Mouse (Mus musculus): Measurements from ENCODE around the gene Crtc1.

The Crtc1 gene

GRCm38 (mm10) chr8:70422722-70423121 lies 16.7 kb downstream of the Crtc1 start:
- DNase-seq (ENCODE audit: low read depth, low spot score), result no peak

GRCm38 (mm10) chr8:70421349-70422104 lies 17.9 kb downstream of the Crtc1 start:
- DNase-seq (ENCODE audit: low read depth, low spot score), result no peak

- no peak for DNase-seq (ENCODE audit: low read depth, low spot score)
Observed at GRCm38 (mm10) chr8:70419879-70420643, 19.3 kb downstream of the Crtc1 start.

GRCm38 (mm10) chr8:70418954-70419353 lies 20.4 kb downstream of the Crtc1 start:
- no peak for DNase-seq (ENCODE audit: low read depth, low spot score)

- DNase-seq (ENCODE audit: low read depth, low spot score), result no peak
Observed at GRCm38 (mm10) chr8:70417914-70418313, 21.5 kb downstream of the Crtc1 start.

GRCm38 (mm10) chr8:70416941-70417340 lies 22.4 kb downstream of the Crtc1 start:
- DNase-seq (ENCODE audit: low read depth, low spot score), result no peak

GRCm38 (mm10) chr8:70415540-70416451 lies 23.6 kb downstream of the Crtc1 start:
- DNase-seq (ENCODE audit: low read depth, low spot score), result peak; percentile 81

GRCm38 (mm10) chr8:70414310-70414946 lies 25.0 kb downstream of the Crtc1 start:
- no peak for DNase-seq (ENCODE audit: low read depth, low spot score)

- DNase-seq (ENCODE audit: low read depth, low spot score), result no peak
Observed at GRCm38 (mm10) chr8:70410281-70410680, 29.1 kb downstream of the Crtc1 start.

GRCm38 (mm10) chr8:70409455-70409871 lies 29.9 kb downstream of the Crtc1 start:
- DNase-seq (ENCODE audit: low read depth, low spot score), result no peak

- DNase-seq (ENCODE audit: low read depth, low spot score), result no peak
Observed at GRCm38 (mm10) chr8:70409019-70409418, 30.4 kb downstream of the Crtc1 start.

GRCm38 (mm10) chr8:70408301-70408700 lies 31.1 kb downstream of the Crtc1 start:
- DNase-seq (ENCODE audit: low read depth, low spot score), result no peak

- no peak for DNase-seq (ENCODE audit: low read depth, low spot score)
Observed at GRCm38 (mm10) chr8:70406427-70407069, 32.8 kb downstream of the Crtc1 start.

- DNase-seq (ENCODE audit: low read depth, low spot score), result no peak
Observed at GRCm38 (mm10) chr8:70405189-70405588, 34.2 kb downstream of the Crtc1 start.

GRCm38 (mm10) chr8:70404212-70404611 lies 35.2 kb downstream of the Crtc1 start:
- DNase-seq (ENCODE audit: low read depth, low spot score), result no peak

GRCm38 (mm10) chr8:70397611-70398563 lies 41.5 kb downstream of the Crtc1 start:
- no peak for DNase-seq (ENCODE audit: low read depth, low spot score)

- no peak for DNase-seq (ENCODE audit: low read depth, low spot score)
Observed at GRCm38 (mm10) chr8:70396184-70396583, 43.2 kb downstream of the Crtc1 start.

- no peak for DNase-seq (ENCODE audit: low read depth, low spot score)
Observed at GRCm38 (mm10) chr8:70395649-70396048, 43.7 kb downstream of the Crtc1 start.

- no peak for DNase-seq (ENCODE audit: low read depth, low spot score)
Observed at GRCm38 (mm10) chr8:70394269-70394998, 44.9 kb downstream of the Crtc1 start.
